In genomic region chr10:82696453-82697079, GRCm38 (mm10) we compare ENCODE assay signal across 11 mouse cellular contexts. TPM values are rescaled to one million over a fixed set of nuclear protein-coding genes. Genes with fewer than 3 reads are reported as not detected.
DNase-seq lines count a peak whose midpoint lies in the region; ATAC-seq and TF ChIP-seq lines count a peak whose summit lies in the region.
"Had no signal": no experiment of that assay in that cellular context is flagged by ENCODE, and none has a peak within 500 bp of the region (broad histone marks: within the 10 kb centered on the region; RNA-seq: fewer than 3 reads in every experiment).

No protein-coding gene starts in this region.

- no peak for ATAC-seq in stomach, postnatal 0 days (ENCODE audit: low FRiP score, low TSS enrichment)
- no peak for ATAC-seq in intestine, postnatal 0 days

- peaks cover 4% of the 10 kb centered on the region for H3K4me1 ChIP-seq in stomach, postnatal 0 days (replicated peaks; ENCODE audit: control insufficient read depth, insufficient read depth)
- H3K4me1 ChIP-seq in intestine, postnatal 0 days (replicated peaks; ENCODE audit: control insufficient read depth, insufficient read depth, low read length), result 0 out of 2 replicates have a peak, but pooled peaks cover 2% of the 10 kb centered on the region

- TF ChIP-seq EP300 in stomach, postnatal 0 days (optimal IDR thresholded peaks at IDR 0.05), result no peak

- no peak overlapping the region for H3K4me2 ChIP-seq in stomach, postnatal 0 days (replicated peaks; ENCODE audit: low read depth)
- H3K4me2 ChIP-seq in intestine, postnatal 0 days (replicated peaks; ENCODE audit: low read depth), result no peak overlapping the region
- H3K4me2 ChIP-seq: hindbrain, embryonic 14.5 days; liver, embryonic 15.5 days; neural tube, embryonic 12.5 days had no signal

- H3K9ac ChIP-seq in stomach, postnatal 0 days (ENCODE audit: low read length), result no peak overlapping the region
- no peak overlapping the region for H3K9ac ChIP-seq in intestine, postnatal 0 days (ENCODE audit: low read depth, low read length)
- H3K9ac ChIP-seq: hindbrain, embryonic 14.5 days; liver, embryonic 15.5 days; neural tube, embryonic 12.5 days had no signal

- no peaks in the 10 kb centered on the region for H3K36me3 ChIP-seq in stomach, postnatal 0 days (ENCODE audit: control insufficient read depth, insufficient read depth, low read length)
- 0 out of 2 replicates have a peak, but pooled peaks cover 3% of the 10 kb centered on the region for H3K36me3 ChIP-seq in intestine, postnatal 0 days (ENCODE audit: control insufficient read depth, insufficient read depth)

- H3K27ac ChIP-seq in layer of hippocampus, adult 2 months, result peak overlapping the region; percentile 53
- H3K27ac ChIP-seq in stomach, postnatal 0 days (replicated peaks), result no peak overlapping the region
- no peak overlapping the region for H3K27ac ChIP-seq in intestine, postnatal 0 days (ENCODE audit: low read depth, low read length)
- H3K27ac ChIP-seq: hindbrain, embryonic 14.5 days; liver, embryonic 15.5 days; neural tube, embryonic 12.5 days had no signal

- TF ChIP-seq CTCF in layer of hippocampus, adult 2 months (conservative IDR thresholded peaks at IDR 0.05), result no peak
- no peak for TF ChIP-seq CTCF in stomach, postnatal 0 days (IDR thresholded peaks at IDR 0.05; ENCODE audit: low read depth)
- no peak for TF ChIP-seq CTCF in intestine, postnatal 0 days (IDR thresholded peaks at IDR 0.05; ENCODE audit: low read depth)

- H3K9me3 ChIP-seq in stomach, postnatal 0 days (ENCODE audit: control insufficient read depth, low read length), result no peaks in the 10 kb centered on the region
- no peaks in the 10 kb centered on the region for H3K9me3 ChIP-seq in intestine, postnatal 0 days (ENCODE audit: control insufficient read depth)
- H3K9me3 ChIP-seq: liver, embryonic 15.5 days; neural tube, embryonic 12.5 days had no signal

- DNase-seq in layer of hippocampus, adult 2 months (ENCODE audit: low spot score in 2 of 2), result no peak
- DNase-seq in layer of hippocampus, adult 11-12 months (ENCODE audit: low spot score), result no peak
- DNase-seq in adrenal gland, postnatal 10 days, result peak; percentile 22
- DNase-seq in cerebellum, postnatal 25 days, result peak; percentile 43 to 48
- DNase-seq in lung, postnatal 25 days (ENCODE audit: low spot score), result peak; percentile 20
- no peak for DNase-seq in stomach, postnatal 0 days (ENCODE audit: low spot score)
- no peak for DNase-seq in left cerebral cortex, adult 11 months (ENCODE audit: low spot score)

- 65% methylated on average over 4 of the region's 4 CpGs for WGBS in stomach, postnatal 0 days
- WGBS in intestine, postnatal 0 days, result 79% methylated on average over 4 of the region's 4 CpGs

- H3K4me3 ChIP-seq in layer of hippocampus, adult 2 months, result no peak overlapping the region
- no peak overlapping the region for H3K4me3 ChIP-seq in stomach, postnatal 0 days (ENCODE audit: low read depth, low read length)
- H3K4me3 ChIP-seq in intestine, postnatal 0 days (ENCODE audit: low read depth, low read length), result no peak overlapping the region
- H3K4me3 ChIP-seq: liver, embryonic 15.5 days; neural tube, embryonic 12.5 days had no signal

- no peaks in the 10 kb centered on the region for H3K27me3 ChIP-seq in stomach, postnatal 0 days (ENCODE audit: control insufficient read depth, insufficient read depth, low read length)
- no peaks in the 10 kb centered on the region for H3K27me3 ChIP-seq in intestine, postnatal 0 days (replicated peaks; ENCODE audit: control insufficient read depth, insufficient read depth, low read length)
- H3K27me3 ChIP-seq: neural tube, embryonic 12.5 days had no signal

RNA-seq across cellular contexts. Expression of gene Hcfc2, which starts 0.6 kb away (rescaled TPM):
- 10 to 100 TPM; 46.7 to 51.5 TPM for total RNA-seq in layer of hippocampus, adult 2 months (2021)
- total RNA-seq in adrenal gland, postnatal 10 days (2021), result 10 to 100 TPM; 26.7 to 31.3 TPM
- 18.8 and 19.2 TPM in 2 replicates for polyA plus RNA-seq in stomach, postnatal 0 days (2015; fragmentation: Nextera tagmentation; extraction: Ambion mirVana)
- polyA plus RNA-seq in intestine, postnatal 0 days (2015; fragmentation: Nextera tagmentation; extraction: Ambion mirVana), result 18.9 and 23.3 TPM in 2 replicates

RNA-seq across cellular contexts. Expression of gene Glt8d2, which starts 6.1 kb away (rescaled TPM):
- total RNA-seq in layer of hippocampus, adult 2 months (2021), result 10 to 100 TPM; 17.9 to 18.6 TPM
- total RNA-seq in adrenal gland, postnatal 10 days (2021), result 1 to 10 TPM; 3.5 to 5.0 TPM
- polyA plus RNA-seq in stomach, postnatal 0 days (2015; fragmentation: Nextera tagmentation; extraction: Ambion mirVana), result 3.0 TPM in 2 replicates
- 1.3 and 1.5 TPM in 2 replicates for polyA plus RNA-seq in intestine, postnatal 0 days (2015; fragmentation: Nextera tagmentation; extraction: Ambion mirVana)

Comparison
In these comparisons a context has a peak if more than half of its experiments do, and no peak if none do; other contexts are left out.
1. DNase-seq: peak in adrenal gland, postnatal 10 days (single experiment), cerebellum, postnatal 25 days (2 of 2) and lung, postnatal 25 days (single experiment); none in layer of hippocampus, adult 2 months (0 of 2), layer of hippocampus, adult 11-12 months (single experiment), stomach, postnatal 0 days (single experiment) and left cerebral cortex, adult 11 months (single experiment).